Comparison of ENCODE assay signal across 8 mouse cellular contexts in the genomic region with DNA sequence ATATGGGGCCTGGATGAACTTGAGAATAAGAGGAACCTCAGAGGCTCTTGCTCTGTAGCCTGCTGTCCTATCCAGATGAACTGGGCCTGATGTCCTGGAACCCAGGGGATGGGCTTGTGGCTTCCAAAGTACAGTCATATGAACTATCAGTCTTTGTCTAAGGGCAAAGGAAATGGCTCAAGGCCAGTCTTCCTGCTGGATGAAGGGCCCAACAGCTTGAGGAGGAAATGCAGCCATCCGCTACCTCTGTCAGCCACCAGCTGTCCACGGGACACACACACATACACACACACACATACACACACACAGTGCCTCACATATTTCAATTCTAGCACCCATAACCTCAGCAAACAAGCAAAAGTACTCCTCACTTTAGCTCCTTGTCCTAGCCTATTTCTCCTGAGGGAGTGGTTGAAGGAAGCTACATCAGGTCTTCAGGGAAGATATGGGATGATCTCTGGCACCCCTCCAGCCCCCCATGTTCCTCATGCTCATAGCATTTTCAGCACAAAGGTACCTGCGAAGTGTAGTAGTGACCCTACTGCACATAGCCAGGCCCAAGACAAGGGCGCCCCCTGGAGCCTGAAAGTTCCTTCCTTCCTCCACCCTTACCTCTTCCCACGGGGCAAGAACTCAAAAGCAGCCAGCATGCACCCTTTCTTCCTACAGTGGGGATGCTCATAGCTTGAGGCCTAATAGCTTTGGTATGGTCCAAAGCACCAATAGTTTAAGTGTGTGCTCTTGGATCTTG.
A peak's percentile ranks its signal among the peaks of the same experiment; 100 is the strongest.
DNase-seq lines count a peak whose midpoint lies in the region; ATAC-seq and TF ChIP-seq lines count a peak whose summit lies in the region.

No protein-coding gene starts in this region.

- H3K9me3 ChIP-seq in heart, embryonic 12.5 days (replicated peaks), result no peaks in the 10 kb centered on the region
- no peaks in the 10 kb centered on the region for H3K9me3 ChIP-seq in MEL (replicated peaks; ENCODE audit: insufficient read depth, low read length)
- H3K9me3 ChIP-seq in forebrain, embryonic 16.5 days (ENCODE audit: control insufficient read depth, low read length), result no peaks in the 10 kb centered on the region

- no peak for TF ChIP-seq EP300 in MEL (IDR thresholded peaks at IDR 0.05; ENCODE audit: low read depth in 1 of 2, low read length in 2 of 2)

- TF ChIP-seq CTCF in MEL (IDR thresholded peaks at IDR 0.05 in 2 of 3, conservative IDR thresholded peaks at IDR 0.05 in 1 of 3; ENCODE audit: control insufficient read depth in 1 of 3, insufficient read depth in 1 of 3, low read depth in 2 of 3, low read length in 3 of 3, poor library complexity in 1 of 3, severe bottlenecking in 1 of 3), result peak; percentile 68 to 81 (median 78)

- H3K4me3 ChIP-seq in heart, embryonic 12.5 days, result no peak overlapping the region
- no peak overlapping the region for H3K4me3 ChIP-seq in MEL (ENCODE audit: control insufficient read depth in 1 of 2, insufficient read depth in 1 of 2, low read depth in 2 of 2, low read length in 2 of 2)
- no peak overlapping the region for H3K4me3 ChIP-seq in forebrain, embryonic 16.5 days (replicated peaks; ENCODE audit: low read length)

- WGBS in heart, embryonic 12.5 days, result 51% methylated on average over 5 of the region's 5 CpGs
- WGBS in forebrain, embryonic 16.5 days, result 63% methylated on average over 5 of the region's 5 CpGs

- no peaks in the 10 kb centered on the region for H3K36me3 ChIP-seq in heart, embryonic 12.5 days
- peaks cover 0 to 2% of the 10 kb centered on the region in 2 experiments; a peak in 1 of 4 replicates for H3K36me3 ChIP-seq in MEL (ENCODE audit: control insufficient read depth in 1 of 2, insufficient read depth in 2 of 2, low read length in 2 of 2)
- H3K36me3 ChIP-seq in forebrain, embryonic 16.5 days (ENCODE audit: control insufficient read depth, insufficient read depth), result no peaks in the 10 kb centered on the region

- H3K9ac ChIP-seq in heart, embryonic 12.5 days, result no peak overlapping the region
- H3K9ac ChIP-seq in MEL (ENCODE audit: control insufficient read depth, low read depth, low read length, poor library complexity, severe bottlenecking), result no peak overlapping the region
- no peak overlapping the region for H3K9ac ChIP-seq in forebrain, embryonic 16.5 days (replicated peaks; ENCODE audit: low read depth, low read length)

- no peak overlapping the region for H3K4me2 ChIP-seq in heart, embryonic 12.5 days
- no peak overlapping the region for H3K4me2 ChIP-seq in forebrain, embryonic 16.5 days (ENCODE audit: low read length)

- peaks cover 51% of the 10 kb centered on the region for H3K4me1 ChIP-seq in heart, embryonic 12.5 days (replicated peaks)
- peaks cover 2 to 3% of the 10 kb centered on the region in 2 experiments; a peak in 1 of 4 replicates for H3K4me1 ChIP-seq in MEL (ENCODE audit: control insufficient read depth in 1 of 2, insufficient read depth in 2 of 2, low read length in 2 of 2)
- H3K4me1 ChIP-seq in forebrain, embryonic 16.5 days (replicated peaks; ENCODE audit: control insufficient read depth, insufficient read depth, low read length), result peaks cover 26% of the 10 kb centered on the region

- H3K79me2 ChIP-seq in MEL (ENCODE audit: control insufficient read depth, insufficient read depth, low read length, poor library complexity), result peaks cover 1% of the 10 kb centered on the region; the same call in 1 of the 2 replicates

- DNase-seq in heart, adult 18-20 months, result peak; percentile 83 to 85
- peak; percentile 60 for DNase-seq in MEL (ENCODE audit: low read depth, low spot score)
- peak; percentile 84 for DNase-seq in kidney, postnatal 10 days
- no peak for DNase-seq in frontal cortex, postnatal 14 days (ENCODE audit: low spot score in 2 of 2)

- H3K27ac ChIP-seq in heart, embryonic 12.5 days (ENCODE audit: poor library complexity, severe bottlenecking), result no peak overlapping the region
- H3K27ac ChIP-seq in MEL (ENCODE audit: control insufficient read depth, low read depth, low read length), result no peak overlapping the region
- H3K27ac ChIP-seq in forebrain, embryonic 16.5 days (ENCODE audit: low read length), result no peak overlapping the region

- TF ChIP-seq POLR2A in MEL (IDR thresholded peaks at IDR 0.05; ENCODE audit: control insufficient read depth in 1 of 2, insufficient read depth in 1 of 2, low read depth in 1 of 2, low read length in 2 of 2, poor library complexity in 1 of 2), result no peak

- H3K27me3 ChIP-seq in heart, embryonic 12.5 days (replicated peaks), result no peaks in the 10 kb centered on the region
- no peaks in the 10 kb centered on the region for H3K27me3 ChIP-seq in MEL (ENCODE audit: control insufficient read depth in 1 of 2, insufficient read depth in 2 of 2, low read length in 2 of 2)
- H3K27me3 ChIP-seq in forebrain, embryonic 16.5 days (replicated peaks; ENCODE audit: control insufficient read depth, insufficient read depth, low read length), result no peaks in the 10 kb centered on the region

- no peak for ATAC-seq in heart, embryonic 12.5 days (ENCODE audit: insufficient number of reproducible peaks, low FRiP score)
- peak; percentile 64; the same call in 1 of the 2 replicates for ATAC-seq in erythroid progenitor cell, adult 5-6 weeks (replicated peaks; ENCODE audit: low FRiP score, poor library complexity, severe bottlenecking)
- ATAC-seq in megakaryocyte progenitor cell, adult 5-6 weeks (replicated peaks; ENCODE audit: poor library complexity), result peak; percentile 79
- no peak for ATAC-seq in forebrain, embryonic 16.5 days

- TF ChIP-seq RAD21 in MEL (IDR thresholded peaks at IDR 0.05; ENCODE audit: low read depth, low read length), result peak; percentile 75

TF ChIP-seq in MEL, 35 proteins besides CTCF, POLR2A, EP300 and RAD21:
- TF ChIP-seq SMC3 (IDR thresholded peaks at IDR 0.05; ENCODE audit: low read depth, low read length) (peak; percentile 77), ZC3H11A (IDR thresholded peaks at IDR 0.05; ENCODE audit: low read depth, low read length) (peak; percentile 58), ZMIZ1 (IDR thresholded peaks at IDR 0.05; ENCODE audit: low read depth, low read length) (no peak)
TF ChIP-seq in MEL: peak in this region for 2.

Comparison
In these comparisons a context has a peak if more than half of its experiments do, and no peak if none do; other contexts are left out.
1. DNase-seq: peak in heart, adult 18-20 months (2 of 2), MEL (single experiment) and kidney, postnatal 10 days (single experiment); none in frontal cortex, postnatal 14 days (0 of 2).
2. ATAC-seq: peak in erythroid progenitor cell, adult 5-6 weeks (single experiment) and megakaryocyte progenitor cell, adult 5-6 weeks (single experiment); none in heart, embryonic 12.5 days (single experiment) and forebrain, embryonic 16.5 days (single experiment).